Mouse (Mus musculus): ENCODE results near the gene Pogz.
"Not testable (repeated sequence)": the region's sequence is repeated elsewhere in the genome, so short reads cannot be mapped to it uniquely, and the experiment has no call there.

Gene Pogz

GRCm38 (mm10) chr3:94915903-94916741 lies 78.8 kb downstream of the Pogz start:
- no peak for DNase-seq (ENCODE audit: low spot score)

GRCm38 (mm10) chr3:94917816-94918361 lies 80.5 kb downstream of the Pogz start:
- no peak for DNase-seq (ENCODE audit: low spot score)

GRCm38 (mm10) chr3:94918845-94919244 lies 81.5 kb downstream of the Pogz start:
- DNase-seq (ENCODE audit: low spot score) = no peak

- no peak for DNase-seq (ENCODE audit: low spot score)
Observed at GRCm38 (mm10) chr3:94921104-94921503, 83.7 kb downstream of the Pogz start.

GRCm38 (mm10) chr3:94922333-94922732 lies 85.0 kb downstream of the Pogz start:
- no peak for DNase-seq (ENCODE audit: low spot score)

- no peak for DNase-seq (ENCODE audit: low spot score)
Observed at GRCm38 (mm10) chr3:94924688-94925087, 87.3 kb downstream of the Pogz start.

- not testable (repeated sequence) for DNase-seq (ENCODE audit: low spot score)
Observed at GRCm38 (mm10) chr3:94926301-94926736, 89.0 kb downstream of the Pogz start.

GRCm38 (mm10) chr3:94928979-94929378 lies 91.6 kb downstream of the Pogz start:
- not testable (repeated sequence) for DNase-seq (ENCODE audit: low spot score)

GRCm38 (mm10) chr3:94930386-94931266 lies 93.3 kb downstream of the Pogz start:
- peak; percentile 36 for DNase-seq (ENCODE audit: low spot score)

- DNase-seq (ENCODE audit: low spot score) = not testable (repeated sequence)
Observed at GRCm38 (mm10) chr3:94931427-94932082, 94.2 kb downstream of the Pogz start.

Data from embryo, embryonic 10.5 days (tissue).